Mouse (Mus musculus) stomach, embryonic 16.5 days (tissue): ENCODE results near the gene Ttk. TPM values are rescaled to one million over a fixed set of nuclear protein-coding genes. Genes with fewer than 3 reads are reported as not detected.

Experiments
- ATAC-seq: fragments of 200-750 bp; cut with Nextera tagmentation; 2 replicates; pipeline ENCODE4 v1.8.0; 2017; ENCODE audit warnings: moderate number of reproducible peaks, moderate TSS enrichment; ENCODE audit not compliant: insufficient read depth, low FRiP score
- H3K27ac ChIP-seq: fragments of 300-500 bp; sonication (generic); 2 replicates; pipeline ENCODE4 v1.5.1; 2014; ENCODE audit warnings: low read length
- H3K27me3 ChIP-seq: fragments of 300-500 bp; sonication (generic); 2 replicates; pipeline ENCODE4 v1.6.1; 2014; ENCODE audit warnings: low read length, control low read depth, mixed read lengths; ENCODE audit not compliant: control insufficient read depth, insufficient read depth
- H3K36me3 ChIP-seq: fragments of 300-500 bp; sonication (generic); 2 replicates; pipeline ENCODE4 v1.6.1; 2014; ENCODE audit warnings: low read length; ENCODE audit not compliant: control insufficient read depth, insufficient read depth
- H3K4me1 ChIP-seq: fragments of 300-500 bp; sonication (generic); 2 replicates; pipeline ENCODE4 v1.6.1; 2014; ENCODE audit warnings: low read length, control low read depth, mixed read lengths; ENCODE audit not compliant: control insufficient read depth, insufficient read depth
- H3K4me2 ChIP-seq: fragments of 300-500 bp; sonication (generic); 2 replicates; pipeline ENCODE4 v1.6.1; 2014; ENCODE audit warnings: low read depth, low read length, mixed read lengths
- H3K4me3 ChIP-seq: fragments of 300-500 bp; sonication (generic); replicated peaks from 2 replicates; pipeline ENCODE4 v1.5.1; 2014; ENCODE audit warnings: mild to moderate bottlenecking, low read length
- H3K9ac ChIP-seq: fragments of 300-500 bp; sonication (generic); 2 replicates; pipeline ENCODE4 v1.6.1; 2014; ENCODE audit warnings: low read length
- H3K9me3 ChIP-seq: fragments of 300-500 bp; sonication (generic); replicated peaks from 2 replicates; pipeline ENCODE4 v1.6.1; 2016; ENCODE audit warnings: low read length, control low read depth; ENCODE audit not compliant: control insufficient read depth
- WGBS: fragments of 180-500 bp; shearing (Covaris S2); extraction: QIAGEN DNeasy Blood & Tissue Kit; methylation state at CpG from one replicate; pipeline ENCODE4 v1.1.7; 2014; 5-methylcytosine and 5-hydroxymethylcytosine counted together
- polyA plus RNA-seq: library from polyadenylated mRNA; unstranded; fragments of >200 nt; fragmentation: Nextera tagmentation; extraction: Ambion mirVana; gene quantifications from 2 replicates; pipeline ENCODE4 v1.2.1, GENCODE M21; 2015

Gene Ttk
- polyA plus RNA-seq: 24.3 and 26.2 TPM in 2 replicates

GRCm38 (mm10) chr9:83833811-83834747, at the start of gene Ttk:
Gene Ttk (plus strand): TSS chr9:83834689.
- Histone ChIP-seq H3K27ac (peak within 1 kb of the TSS; percentile 58), H3K27me3 (no peaks in the 10 kb centered on the region), H3K4me2 (peak within 1 kb of the TSS; percentile 71), H3K4me1 (peaks cover 3% of the 10 kb centered on the region; the same call in 1 of the 2 replicates), H3K9me3 (no peaks in the 10 kb centered on the region), H3K36me3 (no peaks in the 10 kb centered on the region), H3K4me3 (peak within 1 kb of the TSS; percentile 94), H3K9ac (peak within 1 kb of the TSS; percentile 83)
- WGBS: 1% methylated on average over 38 of the region's 38 CpGs
- ATAC-seq: peak; percentile 99

- WGBS: 70% methylated on average over 1 of the region's 1 CpGs
- H3K27me3 ChIP-seq: no peaks in the 10 kb centered on the region
- no peak for ATAC-seq
- H3K4me2 ChIP-seq: no peak overlapping the region
- no peak overlapping the region for H3K9ac ChIP-seq
- no peaks in the 10 kb centered on the region for H3K36me3 ChIP-seq
- H3K4me1 ChIP-seq: no peaks in the 10 kb centered on the region
- H3K4me3 ChIP-seq: no peak overlapping the region
- H3K27ac ChIP-seq: no peak overlapping the region
- H3K9me3 ChIP-seq: no peaks in the 10 kb centered on the region
Observed at GRCm38 (mm10) chr9:83785501-83785900, 49.0 kb upstream of the Ttk start.

GRCm38 (mm10) chr9:83789326-83789725, 45.2 kb upstream of the Ttk start:
- ATAC-seq: no peak
- Histone ChIP-seq H3K4me3 (no peak overlapping the region), H3K27ac (no peak overlapping the region), H3K4me2 (no peak overlapping the region), H3K9me3 (no peaks in the 10 kb centered on the region), H3K36me3 (no peaks in the 10 kb centered on the region), H3K27me3 (no peaks in the 10 kb centered on the region), H3K4me1 (no peaks in the 10 kb centered on the region), H3K9ac (no peak overlapping the region)
- WGBS: 93% methylated on average over 6 of the region's 6 CpGs

GRCm38 (mm10) chr9:83796875-83797274, 37.6 kb upstream of the Ttk start:
- H3K4me3 ChIP-seq: no peak overlapping the region
- no peak overlapping the region for H3K4me2 ChIP-seq
- H3K9me3 ChIP-seq: no peaks in the 10 kb centered on the region
- 90% methylated on average over 7 of the region's 7 CpGs for WGBS
- H3K36me3 ChIP-seq: no peaks in the 10 kb centered on the region
- no peaks in the 10 kb centered on the region for H3K4me1 ChIP-seq
- H3K9ac ChIP-seq: no peak overlapping the region
- ATAC-seq: no peak
- H3K27ac ChIP-seq: no peak overlapping the region
- no peaks in the 10 kb centered on the region for H3K27me3 ChIP-seq

GRCm38 (mm10) chr9:83797898-83798297, 36.6 kb upstream of the Ttk start:
- WGBS: 85% methylated on average over 8 of the region's 8 CpGs
- Histone ChIP-seq H3K27ac (no peak overlapping the region), H3K27me3 (no peaks in the 10 kb centered on the region), H3K4me2 (no peak overlapping the region), H3K9ac (no peak overlapping the region), H3K4me3 (no peak overlapping the region), H3K36me3 (no peaks in the 10 kb centered on the region), H3K4me1 (no peaks in the 10 kb centered on the region), H3K9me3 (no peaks in the 10 kb centered on the region)
- ATAC-seq: no peak

- Histone ChIP-seq H3K4me1 (0 out of 2 replicates have a peak, but pooled peaks cover 5% of the 10 kb centered on the region), H3K27ac (no peak overlapping the region), H3K4me2 (no peak overlapping the region), H3K27me3 (peaks cover 22% of the 10 kb centered on the region), H3K9me3 (no peaks in the 10 kb centered on the region), H3K9ac (no peak overlapping the region), H3K4me3 (no peak overlapping the region), H3K36me3 (no peaks in the 10 kb centered on the region)
- WGBS: 50% methylated on average over 13 of the region's 13 CpGs
- ATAC-seq: no peak
Observed at GRCm38 (mm10) chr9:83804341-83804740, 30.1 kb upstream of the Ttk start.

- Histone ChIP-seq H3K9ac (peak overlapping the region; percentile 74), H3K27ac (no peak overlapping the region), H3K27me3 (peaks cover 22% of the 10 kb centered on the region), H3K9me3 (no peaks in the 10 kb centered on the region), H3K4me3 (peak overlapping the region; percentile 72), H3K4me2 (peak overlapping the region; percentile 98), H3K36me3 (no peaks in the 10 kb centered on the region), H3K4me1 (0 out of 2 replicates have a peak, but pooled peaks cover 5% of the 10 kb centered on the region)
- WGBS: under 1% methylated on average over 37 of the region's 37 CpGs
- ATAC-seq: peak; percentile 56; the same call in 1 of the 2 replicates
Observed at GRCm38 (mm10) chr9:83805164-83805976, 29.1 kb upstream of the Ttk start.

GRCm38 (mm10) chr9:83805977-83806815, 28.3 kb upstream of the Ttk start, which contains the start of gene Elovl4:
Gene Elovl4 (minus strand): TSS chr9:83806277.
- 0 out of 2 replicates have a peak, but pooled peaks cover 5% of the 10 kb centered on the region for H3K4me1 ChIP-seq
- no peak within 1 kb of the TSS for H3K27ac ChIP-seq
- no peaks in the 10 kb centered on the region for H3K9me3 ChIP-seq
- peak; percentile 90 for ATAC-seq
- WGBS: 2% methylated on average over 65 of the region's 71 CpGs
- H3K27me3 ChIP-seq: peaks cover 22% of the 10 kb centered on the region
- peak within 1 kb of the TSS; percentile 72 for H3K4me3 ChIP-seq
- peak within 1 kb of the TSS; percentile 98 for H3K4me2 ChIP-seq
- H3K36me3 ChIP-seq: no peaks in the 10 kb centered on the region
- peak within 1 kb of the TSS; percentile 74 for H3K9ac ChIP-seq
